Mouse (Mus musculus): ENCODE measurements around the gene Pnmal2.

Gene Pnmal2

DNA sequence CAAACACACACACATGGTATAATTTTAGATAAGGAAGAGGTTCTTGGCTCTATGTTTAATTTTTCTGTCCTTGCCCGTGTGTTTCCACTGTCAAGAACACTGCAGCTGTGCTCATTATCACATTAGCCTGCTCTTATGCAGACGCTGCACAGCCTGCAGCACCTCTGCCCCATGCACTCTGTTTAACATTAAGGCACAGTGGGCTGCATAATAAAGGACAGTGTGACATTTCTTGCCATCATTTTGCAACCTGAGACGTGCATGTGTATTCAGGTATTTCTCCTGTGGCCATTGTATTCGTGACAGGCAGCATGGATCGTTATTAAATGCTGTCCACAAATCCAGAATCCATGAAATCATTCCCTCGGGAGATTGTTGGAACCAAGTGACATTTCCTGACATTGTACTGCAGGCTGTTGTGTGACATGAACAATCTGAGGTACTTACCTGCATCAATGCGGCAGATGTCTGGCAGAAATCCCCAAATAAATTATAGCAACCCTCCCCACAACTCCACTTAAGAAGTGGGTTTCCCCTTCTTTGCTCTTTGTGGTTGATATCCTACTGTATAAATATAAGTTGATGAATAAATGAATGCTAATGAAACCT, 43.2 kb downstream of the Pnmal2 start:
- no peak for DNase-seq

DNA sequence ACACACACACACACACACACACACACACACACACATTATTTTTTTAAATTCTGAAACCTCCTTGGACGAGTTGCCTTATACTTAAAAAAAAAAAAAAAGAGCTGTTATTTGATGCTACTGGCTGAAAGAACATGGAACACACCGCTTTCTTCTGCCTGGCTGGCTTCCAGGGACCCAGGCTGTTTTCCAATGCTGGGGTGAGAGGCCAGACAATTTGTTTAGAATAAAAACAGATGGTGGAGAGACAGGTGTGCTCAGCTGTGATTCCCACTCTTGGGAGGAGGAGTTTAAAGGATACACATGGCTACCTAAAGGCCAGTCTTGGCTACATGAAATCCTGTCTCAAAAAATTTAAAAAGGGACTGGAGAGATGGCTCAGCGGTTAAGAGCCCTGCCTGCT, 43.9 kb downstream of the Pnmal2 start:
- DNase-seq = no peak

DNA sequence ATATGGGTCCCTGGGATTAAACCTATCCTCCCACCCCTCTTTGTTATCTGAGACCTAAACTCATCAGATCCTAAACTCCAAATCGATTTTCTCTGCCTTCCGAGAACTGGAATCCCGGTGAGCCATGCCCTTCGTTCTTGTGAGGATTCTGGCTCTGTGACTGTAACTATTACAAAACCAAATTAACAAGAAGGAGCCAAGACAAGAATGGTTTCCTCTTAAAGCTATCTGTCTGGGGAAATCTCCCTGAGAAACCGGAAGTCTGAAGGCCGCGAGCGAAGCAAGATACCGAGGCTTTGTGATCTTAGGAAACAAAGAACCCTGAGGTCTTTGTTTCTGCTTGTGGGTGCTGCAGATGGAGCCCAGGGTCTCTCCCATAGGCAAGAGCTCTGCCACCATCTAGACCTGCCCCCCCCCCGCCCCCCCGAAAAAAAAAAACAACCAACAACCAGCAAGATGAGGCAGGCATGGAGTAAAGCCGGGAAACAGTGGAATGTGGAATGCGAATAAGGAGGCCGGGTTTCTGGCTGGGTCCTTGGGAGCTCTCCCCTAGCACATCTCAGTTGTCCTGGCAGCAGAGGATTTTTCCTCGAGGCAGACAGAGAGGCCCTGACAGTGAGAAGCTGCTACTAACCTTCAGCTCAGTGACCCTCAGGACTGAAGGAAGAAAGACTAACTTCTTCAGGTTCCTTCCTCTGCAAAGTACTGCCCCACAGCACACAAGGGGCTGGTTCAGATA, 45.7 kb downstream of the Pnmal2 start:
- no peak for DNase-seq

DNA sequence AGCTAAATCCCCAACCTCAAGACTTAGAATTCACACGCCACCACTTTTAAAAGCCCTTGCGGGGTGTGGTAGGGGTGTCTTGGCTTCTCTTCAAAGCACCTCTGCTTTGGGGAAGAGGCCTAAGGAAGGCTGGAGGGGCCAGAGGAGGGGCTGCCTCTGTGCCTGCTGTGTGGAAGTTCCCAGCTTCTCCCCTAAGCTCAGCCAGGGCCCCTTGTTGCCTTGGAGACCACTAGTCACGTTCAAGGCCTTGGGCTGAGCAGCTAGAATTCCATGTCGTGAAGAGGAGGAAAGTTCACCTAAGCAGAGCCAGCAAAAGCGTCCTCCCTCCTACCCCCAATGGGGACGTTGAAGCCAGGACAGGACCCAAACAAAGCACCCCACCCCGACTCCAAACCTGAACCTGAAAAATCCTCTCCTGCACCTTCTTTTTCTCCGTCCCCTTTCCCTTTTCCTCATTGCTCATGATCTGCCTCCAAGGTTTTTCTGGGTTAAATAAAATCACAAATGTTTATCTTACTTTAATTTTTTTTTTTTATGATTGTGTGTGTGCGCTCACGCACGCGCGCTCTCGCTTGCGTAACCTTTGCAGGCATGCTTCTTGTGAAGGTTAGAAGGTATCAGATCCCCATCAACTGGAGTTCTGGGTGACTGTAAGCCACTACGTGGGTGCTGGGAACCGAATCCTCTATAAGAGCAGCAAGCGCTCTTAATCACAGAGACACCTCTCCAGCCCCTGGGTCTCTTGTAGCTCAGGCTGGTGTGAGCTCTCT, 47.4 kb downstream of the Pnmal2 start:
- DNase-seq = no peak

DNA sequence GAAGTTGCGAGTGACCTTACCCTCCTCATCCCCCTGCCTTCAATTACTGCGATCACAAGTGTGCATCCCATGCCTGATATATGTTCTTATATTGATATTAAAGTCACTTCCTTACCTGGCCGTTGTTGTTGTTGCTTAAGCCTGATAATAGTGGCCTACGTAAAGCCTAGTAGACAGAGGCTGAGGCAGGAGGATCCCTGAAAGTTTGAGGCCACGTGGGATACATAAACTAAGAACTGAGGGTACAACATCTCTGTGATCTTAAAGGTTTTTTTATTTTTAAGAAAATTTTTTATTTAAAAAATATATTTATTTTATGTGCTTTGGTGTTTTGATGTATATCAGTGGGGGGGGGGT, 47.9 kb downstream of the Pnmal2 start, which contains the start of gene Ccdc8:
TSS of gene Ccdc8 (plus strand) at position 258 of the 357 bp plus-strand sequence.
- DNase-seq = no peak

DNA sequence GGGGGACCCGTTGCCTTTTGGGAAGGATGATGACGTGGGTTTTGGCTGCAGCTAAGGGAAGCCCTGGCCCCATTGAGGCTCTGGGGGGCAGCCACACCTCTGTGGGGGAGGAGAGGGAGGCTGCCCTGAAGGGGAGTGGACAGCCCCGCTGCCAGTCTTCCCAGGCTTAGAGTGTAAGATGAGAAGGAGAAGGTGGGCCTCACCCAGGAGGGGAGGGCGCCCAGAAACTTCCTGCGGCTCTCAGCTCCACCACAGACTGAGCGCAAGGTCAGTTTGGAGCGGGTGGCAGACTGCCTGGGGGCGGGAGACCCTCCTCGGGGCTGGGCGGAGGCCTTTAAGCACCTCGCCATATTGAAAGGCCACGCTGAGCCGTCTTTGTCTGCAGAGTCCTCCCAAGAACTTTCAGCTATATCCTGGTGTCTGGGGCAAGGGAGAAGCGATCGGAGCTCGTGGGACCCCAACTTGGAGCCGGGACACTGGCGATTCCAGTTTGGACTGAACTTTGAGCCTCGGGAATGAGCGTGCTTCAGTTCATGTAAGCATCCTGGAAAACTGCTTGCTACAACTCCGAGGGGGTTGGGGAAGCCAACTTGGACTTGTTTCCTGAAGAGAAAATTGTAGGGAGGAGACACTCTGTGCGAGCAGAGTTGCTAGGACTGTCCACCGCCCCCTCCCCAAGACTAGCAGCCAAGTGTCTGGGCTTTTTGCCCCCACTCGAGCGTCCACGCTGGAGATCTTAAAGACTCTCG, 49.3 kb downstream of the Pnmal2 start:
- peak; percentile 44 to 57 for DNase-seq

DNA sequence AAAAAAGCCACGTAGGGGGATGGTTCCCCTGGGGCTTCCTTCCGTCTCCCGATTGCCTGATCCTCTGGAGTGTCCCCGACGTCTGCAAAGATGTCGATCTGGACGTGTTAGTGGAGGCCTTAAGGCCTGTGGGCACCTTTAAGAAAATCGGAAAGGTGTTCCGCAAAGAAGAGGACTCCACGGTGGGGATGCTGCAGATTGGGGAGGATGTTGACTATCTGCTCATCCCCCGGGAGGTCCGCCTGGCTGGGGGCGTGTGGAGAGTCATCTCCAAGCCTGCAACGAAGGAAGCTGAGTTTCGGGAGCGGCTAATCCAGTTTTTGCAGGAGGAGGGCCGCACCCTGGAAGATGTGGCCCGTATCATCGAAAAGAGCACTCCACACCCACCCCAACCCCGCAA, 49.9 kb downstream of the Pnmal2 start:
- DNase-seq = no peak

DNA sequence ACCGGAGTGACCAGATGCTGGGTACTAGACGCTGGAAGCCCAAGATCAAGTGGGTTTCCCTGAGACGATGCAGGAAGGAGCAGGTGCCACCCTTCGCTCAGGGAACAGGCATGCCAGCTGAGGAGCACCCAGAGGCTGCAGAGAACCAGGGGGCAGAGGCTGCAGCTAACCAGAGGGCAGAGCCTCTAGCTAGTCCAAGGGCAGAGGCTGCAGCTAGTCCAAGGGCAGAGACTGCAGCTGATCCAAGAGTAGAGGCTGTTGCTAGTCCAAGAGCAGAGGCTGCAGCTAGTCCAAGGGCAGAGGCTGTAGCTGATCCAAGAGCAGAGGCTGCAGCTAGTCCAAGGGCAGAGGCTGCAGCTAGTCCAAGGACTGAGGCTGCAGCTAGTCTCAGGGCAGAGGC, 50.9 kb downstream of the Pnmal2 start:
- no peak for DNase-seq

All from kidney, adult 8-10 months (tissue).